Mouse (Mus musculus) kidney, adult 2 months (tissue): ENCODE measurements around the gene Htr1d. TPM values are rescaled to one million over a fixed set of nuclear protein-coding genes. Genes with fewer than 3 reads are reported as not detected.
A peak's percentile ranks its signal among the peaks of the same experiment; 100 is the strongest.

Source experiments
- DNase-seq: peaks from one replicate; pipeline ENCODE4 v3.0.0; 2021
- H3K27ac ChIP-seq: fragments of 200-500 bp; 2 replicates; pipeline ENCODE4 v1.5.1; 2012; ENCODE audit warnings: low read depth, low read length, control low read depth, inconsistent platforms; ENCODE audit not compliant: insufficient read depth
- H3K27me3 ChIP-seq: fragments of 200-500 bp; replicated peaks from 2 replicates; pipeline ENCODE4 v1.6.1; 2012; ENCODE audit warnings: mild to moderate bottlenecking, moderate library complexity, low read length, inconsistent platforms; ENCODE audit not compliant: control insufficient read depth, insufficient read depth
- H3K36me3 ChIP-seq: fragments of 200-500 bp; 2 replicates; pipeline ENCODE4 v1.6.1; 2012; ENCODE audit warnings: mild to moderate bottlenecking, moderate library complexity, low read length, inconsistent platforms; ENCODE audit not compliant: control insufficient read depth, insufficient read depth
- H3K4me1 ChIP-seq: fragments of 200-500 bp; 2 replicates; pipeline ENCODE4 v1.6.1; 2011; ENCODE audit warnings: low read length; ENCODE audit not compliant: control insufficient read depth, insufficient read depth
- H3K4me3 ChIP-seq: fragments of 200-500 bp; 2 replicates; pipeline ENCODE4 v1.5.1; 2011; ENCODE audit warnings: mild to moderate bottlenecking, low read depth, low read length, control low read depth; ENCODE audit not compliant: insufficient read depth
- CTCF ChIP-seq: fragments of 200-500 bp; conservative IDR thresholded peaks from 2 replicates; pipeline ENCODE4 v1.5.1; 2011; ENCODE audit warnings: low read depth, mild to moderate bottlenecking, control low read depth, low read length, moderate library complexity, mixed read lengths; ENCODE audit not compliant: insufficient read depth, insufficient read length
- POLR2A ChIP-seq: fragments of 200-500 bp; IDR thresholded peaks from one replicate; pipeline ENCODE4 v1.6.1; 2011; ENCODE audit warnings: low read depth, low read length, control low read depth
- WGBS: fragments of 180-500 bp; shearing (Covaris S2); methylation state at CpG from one replicate; pipeline ENCODE4 v1.1.7; 2018; 5-methylcytosine and 5-hydroxymethylcytosine counted together
- polyA plus RNA-seq: library from polyadenylated mRNA; depleted of rRNA; stranded (reverse); fragments of >200 nt; gene quantifications from 2 replicates; pipeline ENCODE4 v1.2.3, GENCODE M21; 2012; rRNA removed

Gene Htr1d
- polyA plus RNA-seq: not detected in 2 replicates

GRCm38 (mm10) chr4:136423224-136423623 lies at the start of gene Htr1d:
Htr1d (plus strand) TSS chr4:136423524.
- H3K4me3 ChIP-seq: peak within 1 kb of the TSS; percentile 15; the same call in 1 of the 2 replicates
- WGBS: 90% methylated on average over 9 of the region's 9 CpGs
- H3K36me3 ChIP-seq: no peaks in the 10 kb centered on the region
- TF ChIP-seq POLR2A: no peak
- TF ChIP-seq CTCF: no peak
- no peaks in the 10 kb centered on the region for H3K4me1 ChIP-seq
- DNase-seq: no peak
- no peak within 1 kb of the TSS for H3K27ac ChIP-seq
- peaks cover 5% of the 10 kb centered on the region for H3K27me3 ChIP-seq

GRCm38 (mm10) chr4:136377001-136377400 lies 46.3 kb upstream of the Htr1d start:
- TF ChIP-seq POLR2A (no peak), CTCF (no peak)
- Histone ChIP-seq H3K4me3 (no peak overlapping the region), H3K27me3 (no peaks in the 10 kb centered on the region), H3K36me3 (no peaks in the 10 kb centered on the region), H3K4me1 (no peaks in the 10 kb centered on the region), H3K27ac (no peak overlapping the region)
- 56% methylated on average over 5 of the region's 5 CpGs for WGBS
- DNase-seq: no peak

GRCm38 (mm10) chr4:136383052-136383451 lies 40.3 kb upstream of the Htr1d start:
- H3K27me3 ChIP-seq: no peaks in the 10 kb centered on the region
- no peak overlapping the region for H3K4me3 ChIP-seq
- H3K4me1 ChIP-seq: no peaks in the 10 kb centered on the region
- TF ChIP-seq POLR2A (no peak), CTCF (peak; percentile 38; the same call in 1 of the 2 replicates)
- H3K36me3 ChIP-seq: no peaks in the 10 kb centered on the region
- no peak overlapping the region for H3K27ac ChIP-seq
- DNase-seq: no peak
- 83% methylated on average over 5 of the region's 5 CpGs for WGBS

- H3K27me3 ChIP-seq: no peaks in the 10 kb centered on the region
- 81% methylated on average over 6 of the region's 6 CpGs for WGBS
- H3K4me1 ChIP-seq: no peaks in the 10 kb centered on the region
- H3K36me3 ChIP-seq: no peaks in the 10 kb centered on the region
- no peak for TF ChIP-seq POLR2A
- no peak for TF ChIP-seq CTCF
- H3K27ac ChIP-seq: no peak overlapping the region
- no peak for DNase-seq
- H3K4me3 ChIP-seq: no peak overlapping the region
These were observed 39.5 kb upstream of the Htr1d start for GRCm38 (mm10) chr4:136383839-136384238.

- Histone ChIP-seq H3K36me3 (no peaks in the 10 kb centered on the region), H3K27ac (no peak overlapping the region), H3K27me3 (no peaks in the 10 kb centered on the region), H3K4me3 (no peak overlapping the region), H3K4me1 (no peaks in the 10 kb centered on the region)
- TF ChIP-seq CTCF (no peak), POLR2A (no peak)
- 53% methylated on average over 11 of the region's 11 CpGs for WGBS
- no peak for DNase-seq
These were observed 36.1 kb upstream of the Htr1d start for GRCm38 (mm10) chr4:136387261-136387660.

GRCm38 (mm10) chr4:136401806-136402205 lies 21.5 kb upstream of the Htr1d start:
- H3K4me3 ChIP-seq: no peak overlapping the region
- no peak for TF ChIP-seq POLR2A
- TF ChIP-seq CTCF: no peak
- WGBS: 83% methylated on average over 10 of the region's 10 CpGs
- H3K4me1 ChIP-seq: no peaks in the 10 kb centered on the region
- no peak overlapping the region for H3K27ac ChIP-seq
- no peaks in the 10 kb centered on the region for H3K27me3 ChIP-seq
- DNase-seq: no peak
- H3K36me3 ChIP-seq: no peaks in the 10 kb centered on the region

- 59% methylated on average over 11 of the region's 11 CpGs for WGBS
- Histone ChIP-seq H3K27ac (no peak overlapping the region), H3K4me1 (no peaks in the 10 kb centered on the region), H3K27me3 (no peaks in the 10 kb centered on the region), H3K4me3 (no peak overlapping the region), H3K36me3 (no peaks in the 10 kb centered on the region)
- TF ChIP-seq POLR2A (no peak), CTCF (no peak)
- no peak for DNase-seq
These were observed 15.5 kb upstream of the Htr1d start for GRCm38 (mm10) chr4:136407831-136408230.
